Mouse (Mus musculus) ES-CJ7 (cell line): ENCODE data around the gene Tbc1d16.
A peak's percentile ranks its signal among the peaks of the same experiment; 100 is the strongest.
"Not testable (repeated sequence)": the region's sequence is repeated elsewhere in the genome, so short reads cannot be mapped to it uniquely, and the experiment has no call there.

Experiments used
- DNase-seq: peaks from one replicate; pipeline ENCODE4 v3.0.0; 2011; ENCODE audit warnings: low read depth, low spot score

Gene Tbc1d16

GRCm38 (mm10) chr11:119228091-119228781 lies at the start of gene Tbc1d16, which contains the start of gene Ccdc40:
Tbc1d16 (minus strand) TSS chr11:119228499.
Ccdc40 (plus strand) TSS chr11:119228572.
- DNase-seq, result peak; percentile 64

GRCm38 (mm10) chr11:119273186-119273930 lies 45.1 kb upstream of the Tbc1d16 start:
- DNase-seq, result peak; percentile 50

GRCm38 (mm10) chr11:119272492-119272891 lies 44.2 kb upstream of the Tbc1d16 start:
- not testable (repeated sequence) for DNase-seq

GRCm38 (mm10) chr11:119268557-119269195 lies 40.4 kb upstream of the Tbc1d16 start:
- DNase-seq, result no peak

- peak; percentile 96 for DNase-seq
These were observed 39.7 kb upstream of the Tbc1d16 start, which contains the start of gene Gaa for GRCm38 (mm10) chr11:119267768-119268556. Gaa (plus strand) TSS chr11:119267887.

- no peak for DNase-seq
These were observed 39.0 kb upstream of the Tbc1d16 start for GRCm38 (mm10) chr11:119267241-119267674.

- DNase-seq, result peak; percentile 77
These were observed 37.5 kb upstream of the Tbc1d16 start for GRCm38 (mm10) chr11:119265811-119266210.

GRCm38 (mm10) chr11:119264413-119264812 lies 36.1 kb upstream of the Tbc1d16 start:
- DNase-seq, result no peak

- DNase-seq, result no peak
These were observed 31.7 kb upstream of the Tbc1d16 start for GRCm38 (mm10) chr11:119259977-119260376.

GRCm38 (mm10) chr11:119258572-119259322 lies 30.4 kb upstream of the Tbc1d16 start:
- DNase-seq, result peak; percentile 85

- DNase-seq, result no peak
These were observed 29.9 kb upstream of the Tbc1d16 start for GRCm38 (mm10) chr11:119258216-119258571.

- not testable (repeated sequence) for DNase-seq
These were observed 28.3 kb upstream of the Tbc1d16 start for GRCm38 (mm10) chr11:119256557-119256956.

- DNase-seq, result peak; percentile 80
These were observed 24.7 kb upstream of the Tbc1d16 start for GRCm38 (mm10) chr11:119252854-119253541.

GRCm38 (mm10) chr11:119250998-119251397 lies 22.7 kb upstream of the Tbc1d16 start:
- DNase-seq, result no peak

GRCm38 (mm10) chr11:119249011-119249410 lies 20.7 kb upstream of the Tbc1d16 start:
- DNase-seq, result peak; percentile 69

GRCm38 (mm10) chr11:119245543-119245942 lies 17.2 kb upstream of the Tbc1d16 start:
- not testable (repeated sequence) for DNase-seq

- DNase-seq, result peak; percentile 86
These were observed 11.2 kb upstream of the Tbc1d16 start for GRCm38 (mm10) chr11:119239480-119239879.

GRCm38 (mm10) chr11:119238305-119238721 lies 10.0 kb upstream of the Tbc1d16 start:
- DNase-seq, result peak; percentile 77

- DNase-seq, result peak; percentile 48
These were observed 9.4 kb upstream of the Tbc1d16 start for GRCm38 (mm10) chr11:119237568-119238304.
